Mouse (Mus musculus) heart, embryonic 12.5 days (tissue): ENCODE data around the gene Noc2l. TPM values are rescaled to one million over a fixed set of nuclear protein-coding genes. Genes with fewer than 3 reads are reported as not detected.

Experiments used
- ATAC-seq: fragments of 200-750 bp; cut with Nextera tagmentation; 2 replicates; pipeline ENCODE4 v1.8.0; 2017; ENCODE audit warnings: moderate TSS enrichment, moderate library complexity; ENCODE audit not compliant: insufficient number of reproducible peaks, low FRiP score
- H3K27ac ChIP-seq: fragments of 300-500 bp; sonication (generic); 2 replicates; pipeline ENCODE4 v1.5.1; 2016; ENCODE audit warnings: mild to moderate bottlenecking, moderate library complexity; ENCODE audit not compliant: poor library complexity, severe bottlenecking
- H3K27me3 ChIP-seq: fragments of 300-500 bp; sonication (generic); replicated peaks from 2 replicates; pipeline ENCODE4 v1.6.1; 2016; ENCODE audit warnings: mild to moderate bottlenecking, moderate library complexity
- H3K36me3 ChIP-seq: fragments of 300-500 bp; sonication (generic); 2 replicates; pipeline ENCODE4 v1.6.1; 2016; ENCODE audit warnings: mild to moderate bottlenecking, moderate library complexity
- H3K4me1 ChIP-seq: fragments of 300-500 bp; sonication (generic); replicated peaks from 2 replicates; pipeline ENCODE4 v1.6.1; 2016; ENCODE audit warnings: mild to moderate bottlenecking
- H3K4me2 ChIP-seq: fragments of 300-500 bp; sonication (generic); 2 replicates; pipeline ENCODE4 v1.6.1; 2016; ENCODE audit warnings: mild to moderate bottlenecking, moderate library complexity
- H3K4me3 ChIP-seq: fragments of 300-500 bp; sonication (generic); 2 replicates; pipeline ENCODE4 v1.5.1; 2016; ENCODE audit warnings: mild to moderate bottlenecking
- H3K9ac ChIP-seq: fragments of 300-500 bp; sonication (generic); 2 replicates; pipeline ENCODE4 v1.6.1; 2016; ENCODE audit warnings: mild to moderate bottlenecking, moderate library complexity
- H3K9me3 ChIP-seq: fragments of 300-500 bp; sonication (generic); replicated peaks from 2 replicates; pipeline ENCODE4 v1.6.1; 2016; ENCODE audit warnings: mild to moderate bottlenecking, moderate library complexity
- WGBS: fragments of 180-500 bp; shearing (Covaris S2); methylation state at CpG from one replicate; pipeline ENCODE4 v1.1.7; 2016; 5-methylcytosine and 5-hydroxymethylcytosine counted together
- polyA plus RNA-seq: library from polyadenylated mRNA; unstranded; fragments of >200 nt; fragmentation: Nextera tagmentation; extraction: Ambion mirVana; gene quantifications from 2 replicates; pipeline ENCODE4 v1.2.1, GENCODE M21; 2016

The Noc2l gene
- polyA plus RNA-seq, 1 experiment from 2014 or later: 54.7 TPM

GRCm38 (mm10) chr4:156197829-156198205 lies 38.0 kb upstream of the Noc2l start:
- Histone ChIP-seq H3K9ac (peak overlapping the region; percentile 82), H3K9me3 (no peaks in the 10 kb centered on the region), H3K4me1 (peaks cover 51% of the 10 kb centered on the region), H3K27ac (peak overlapping the region; percentile 93), H3K4me2 (peak overlapping the region; percentile 99), H3K27me3 (no peaks in the 10 kb centered on the region), H3K36me3 (peaks cover 21% of the 10 kb centered on the region), H3K4me3 (peak overlapping the region; percentile 84)
- WGBS: under 1% methylated on average over 26 of the region's 26 CpGs
- peak; percentile 93 for ATAC-seq

DNA sequence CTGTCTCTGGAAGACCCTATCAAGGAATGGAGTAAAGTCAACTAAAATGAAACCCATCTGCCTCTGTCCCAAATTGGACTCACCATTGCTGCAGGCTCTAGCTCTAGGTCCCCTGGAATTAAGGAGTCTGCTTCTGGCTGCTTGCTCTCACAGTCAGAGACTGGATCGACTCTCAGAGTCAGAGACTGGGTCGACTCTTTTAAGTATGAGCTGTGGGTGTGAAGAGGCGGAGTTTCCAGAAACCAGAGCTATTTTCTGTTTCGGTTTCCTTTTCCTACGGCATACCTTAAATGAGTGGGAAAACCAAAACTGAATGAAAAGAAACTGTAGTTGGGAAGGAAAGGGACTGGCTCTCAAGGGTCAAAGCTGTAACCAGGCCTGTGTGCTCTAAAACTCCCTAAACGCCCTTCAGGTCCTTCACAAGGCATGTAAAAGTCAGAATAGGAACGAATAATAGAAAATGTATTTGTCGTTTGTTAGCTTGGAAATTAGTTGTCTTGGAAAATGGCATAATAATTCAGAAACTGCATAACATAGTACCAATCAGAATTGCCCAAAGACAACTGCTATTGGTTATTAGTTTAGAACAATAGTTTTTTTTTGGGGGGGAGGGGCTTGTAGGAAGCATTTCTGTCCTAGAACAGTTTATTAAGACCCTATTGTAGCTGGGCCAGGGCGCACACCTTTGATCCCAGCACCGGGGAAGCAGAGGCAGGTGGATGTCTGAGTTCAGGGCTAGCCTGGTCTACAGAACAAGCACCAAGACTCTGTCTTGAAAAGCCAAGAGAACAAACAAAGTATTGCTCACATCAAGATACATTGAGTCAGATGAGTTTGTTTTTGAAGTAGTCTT lies 35.0 kb upstream of the Noc2l start, which contains the start of gene Isg15:
Isg15 (minus strand) TSS at position 196 of the 853 bp plus-strand sequence.
- H3K9ac ChIP-seq: no peak within 1 kb of the TSS
- H3K9me3 ChIP-seq: no peaks in the 10 kb centered on the region
- H3K27me3 ChIP-seq: peaks cover 4% of the 10 kb centered on the region; the same call in 1 of the 2 replicates
- H3K36me3 ChIP-seq: no peaks in the 10 kb centered on the region
- peak within 1 kb of the TSS; percentile 6; the same call in 1 of the 2 replicates for H3K4me3 ChIP-seq
- 53% methylated on average over 10 of the region's 10 CpGs for WGBS
- H3K4me1 ChIP-seq: peaks cover 31% of the 10 kb centered on the region
- peak within 1 kb of the TSS; percentile 41 for H3K4me2 ChIP-seq
- H3K27ac ChIP-seq: no peak within 1 kb of the TSS
- no peak for ATAC-seq

GRCm38 (mm10) chr4:156202462-156202893 lies 33.3 kb upstream of the Noc2l start:
- WGBS: 8% methylated on average over 12 of the region's 12 CpGs
- peak overlapping the region; percentile 71 for H3K9ac ChIP-seq
- H3K4me2 ChIP-seq: peak overlapping the region; percentile 97
- peaks cover 28% of the 10 kb centered on the region for H3K4me1 ChIP-seq
- peak overlapping the region; percentile 54; the same call in 1 of the 2 replicates for H3K27ac ChIP-seq
- H3K36me3 ChIP-seq: no peaks in the 10 kb centered on the region
- peak overlapping the region; percentile 60 for H3K4me3 ChIP-seq
- no peaks in the 10 kb centered on the region for H3K9me3 ChIP-seq
- H3K27me3 ChIP-seq: peaks cover 4% of the 10 kb centered on the region; the same call in 1 of the 2 replicates
- peak; percentile 59 for ATAC-seq

- Histone ChIP-seq H3K27ac (peak within 1 kb of the TSS; percentile 69), H3K4me1 (peaks cover 28% of the 10 kb centered on the region), H3K36me3 (no peaks in the 10 kb centered on the region), H3K4me3 (peak within 1 kb of the TSS; percentile 60), H3K4me2 (peak within 1 kb of the TSS; percentile 97), H3K27me3 (peaks cover 4% of the 10 kb centered on the region; the same call in 1 of the 2 replicates), H3K9me3 (no peaks in the 10 kb centered on the region), H3K9ac (peak within 1 kb of the TSS; percentile 71)
- ATAC-seq: peak; percentile 87
- 0% methylated on average over 39 of the region's 39 CpGs for WGBS
Measured at GRCm38 (mm10) chr4:156203001-156203412, 32.8 kb upstream of the Noc2l start, which contains the start of gene AW011738. Gene AW011738, plus strand, starts transcription at chr4:156203304.

DNA sequence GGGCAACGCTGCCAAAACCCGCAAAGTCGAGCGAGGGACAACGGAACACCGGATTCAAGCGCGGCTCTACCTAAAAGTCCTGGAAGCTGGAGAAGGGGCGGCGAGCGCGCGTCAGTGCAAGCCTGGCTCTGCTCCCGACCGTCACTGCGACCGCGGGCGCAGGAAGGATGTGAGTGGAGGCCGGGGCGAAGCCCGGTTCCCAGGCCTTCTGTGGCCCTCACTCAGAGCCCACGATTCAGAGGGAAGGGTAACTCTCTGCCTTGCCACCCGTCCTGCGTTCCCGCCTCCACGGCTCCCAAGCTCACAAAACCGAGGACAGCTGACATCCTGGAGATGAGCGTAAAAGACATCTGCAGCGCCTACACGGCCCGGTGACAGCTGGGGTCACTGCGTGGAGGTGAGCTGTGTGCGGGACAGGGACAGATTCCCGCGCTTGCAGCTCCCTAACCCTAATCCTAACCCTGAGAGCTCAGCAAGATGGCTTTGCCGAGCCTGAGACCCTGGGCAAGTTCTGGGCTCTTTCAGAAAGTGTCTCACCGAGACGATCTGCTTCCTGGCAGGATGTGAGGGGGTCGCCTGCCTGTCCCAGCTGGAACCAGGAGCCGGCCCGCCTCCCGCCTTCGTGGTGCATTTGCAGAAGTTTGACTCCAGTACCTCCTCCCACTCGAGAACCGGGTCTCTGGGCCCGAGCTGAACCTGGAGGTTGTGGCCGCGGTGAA lies 32.2 kb upstream of the Noc2l start:
- Histone ChIP-seq H3K36me3 (no peaks in the 10 kb centered on the region), H3K9ac (peak overlapping the region; percentile 71), H3K9me3 (no peaks in the 10 kb centered on the region), H3K27me3 (peaks cover 4% of the 10 kb centered on the region; the same call in 1 of the 2 replicates), H3K4me3 (peak overlapping the region; percentile 60), H3K4me1 (peaks cover 26% of the 10 kb centered on the region), H3K27ac (peak overlapping the region; percentile 69), H3K4me2 (peak overlapping the region; percentile 97)
- ATAC-seq: peak; percentile 47; the same call in 1 of the 2 replicates
- WGBS: under 1% methylated on average over 49 of the region's 49 CpGs

DNA sequence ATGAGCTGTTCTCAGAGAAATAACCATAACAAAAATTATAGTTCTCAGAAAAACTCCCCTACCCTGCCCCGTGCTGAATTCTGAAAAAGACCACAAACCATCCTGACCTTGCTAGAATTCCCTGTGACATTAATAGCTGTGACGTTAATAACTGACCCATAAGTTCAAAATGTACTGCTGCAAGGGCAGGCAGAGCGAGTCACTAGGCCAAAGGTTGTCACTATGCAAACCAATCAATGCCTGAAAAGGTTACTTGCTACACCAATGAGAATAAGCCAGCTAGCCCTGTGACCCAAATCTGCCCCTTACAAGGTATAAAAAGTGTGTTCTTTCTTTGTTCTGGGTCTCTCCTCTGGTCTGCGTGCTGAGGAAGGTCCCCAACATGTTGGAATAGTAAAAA lies 26.9 kb upstream of the Noc2l start:
- H3K27ac ChIP-seq: no peak overlapping the region
- 86% methylated on average over 4 of the region's 4 CpGs for WGBS
- peaks cover 6% of the 10 kb centered on the region; the same call in 1 of the 2 replicates for H3K4me1 ChIP-seq
- no peak overlapping the region for H3K9ac ChIP-seq
- no peak overlapping the region for H3K4me3 ChIP-seq
- H3K36me3 ChIP-seq: no peaks in the 10 kb centered on the region
- H3K4me2 ChIP-seq: no peak overlapping the region
- H3K27me3 ChIP-seq: peaks cover 4% of the 10 kb centered on the region; the same call in 1 of the 2 replicates
- no peaks in the 10 kb centered on the region for H3K9me3 ChIP-seq
- no peak for ATAC-seq

DNA sequence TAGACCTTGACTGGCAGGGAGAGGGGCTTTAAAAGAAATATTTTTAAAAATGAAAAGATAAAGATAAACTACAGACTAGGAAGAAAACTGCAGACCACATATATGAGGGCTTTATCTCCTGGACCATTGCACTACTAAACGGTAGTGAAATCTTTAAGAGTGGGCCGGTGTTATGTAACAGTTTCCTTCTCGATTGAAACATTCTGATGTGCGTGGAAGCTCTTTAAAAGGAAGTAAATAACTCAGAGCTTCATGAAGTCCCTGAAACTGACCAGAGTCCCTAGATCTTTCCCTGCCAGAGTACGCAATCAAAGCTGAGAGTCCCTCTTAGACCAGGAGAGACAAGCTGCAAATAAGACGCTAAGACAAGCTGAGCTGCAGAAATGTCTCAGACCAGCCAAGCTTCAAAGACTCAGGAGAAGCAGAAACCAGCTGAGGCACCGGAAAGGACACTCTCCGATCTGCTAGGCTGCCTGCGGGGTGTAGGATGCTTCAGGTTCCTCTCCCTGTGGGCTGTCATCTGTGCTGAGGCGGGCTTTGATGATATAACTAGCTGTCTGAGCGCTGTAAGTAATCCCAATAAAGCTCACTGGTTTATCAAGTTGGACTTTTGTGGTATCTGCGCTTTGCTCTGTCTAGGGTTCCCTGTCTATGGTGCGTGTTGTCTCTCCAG lies 25.7 kb upstream of the Noc2l start:
- Histone ChIP-seq H3K9ac (no peak overlapping the region), H3K27me3 (no peaks in the 10 kb centered on the region), H3K4me1 (peaks cover 2% of the 10 kb centered on the region), H3K4me3 (no peak overlapping the region), H3K9me3 (no peaks in the 10 kb centered on the region), H3K36me3 (no peaks in the 10 kb centered on the region), H3K4me2 (no peak overlapping the region), H3K27ac (no peak overlapping the region)
- WGBS: 59% methylated on average over 13 of the region's 13 CpGs
- no peak for ATAC-seq

DNA sequence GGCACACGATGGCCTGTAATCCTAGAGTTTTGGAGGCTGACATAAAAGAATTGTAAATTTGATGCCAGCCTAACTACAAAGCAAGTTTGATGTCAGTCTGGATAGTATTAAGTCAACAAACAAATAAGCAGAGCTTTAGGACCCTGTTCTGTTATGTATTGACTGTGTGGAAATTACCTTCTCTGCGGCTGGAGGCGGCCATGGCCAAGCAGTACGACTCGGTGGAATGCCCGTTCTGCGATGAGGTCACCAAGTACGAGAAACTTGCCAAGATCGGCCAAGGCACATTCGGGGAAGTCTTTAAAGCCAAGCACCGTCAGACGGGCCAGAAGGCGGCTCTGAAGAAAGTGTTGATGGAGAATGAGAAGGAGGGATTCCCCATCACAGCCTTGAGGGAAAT lies 22.7 kb upstream of the Noc2l start:
- no peaks in the 10 kb centered on the region for H3K36me3 ChIP-seq
- H3K9ac ChIP-seq: no peak overlapping the region
- ATAC-seq: no peak
- H3K4me2 ChIP-seq: no peak overlapping the region
- WGBS: 88% methylated on average over 13 of the region's 13 CpGs
- no peak overlapping the region for H3K4me3 ChIP-seq
- no peaks in the 10 kb centered on the region for H3K27me3 ChIP-seq
- no peaks in the 10 kb centered on the region for H3K9me3 ChIP-seq
- H3K4me1 ChIP-seq: peaks cover 23% of the 10 kb centered on the region
- no peak overlapping the region for H3K27ac ChIP-seq

- Histone ChIP-seq H3K27ac (peak within 1 kb of the TSS; percentile 59), H3K9me3 (no peaks in the 10 kb centered on the region), H3K9ac (no peak within 1 kb of the TSS), H3K4me1 (peaks cover 23% of the 10 kb centered on the region), H3K4me3 (no peak within 1 kb of the TSS), H3K27me3 (no peaks in the 10 kb centered on the region), H3K4me2 (peak within 1 kb of the TSS; percentile 15; the same call in 1 of the 2 replicates), H3K36me3 (no peaks in the 10 kb centered on the region)
- no peak for ATAC-seq
- 58% methylated on average over 4 of the region's 4 CpGs for WGBS
Measured at GRCm38 (mm10) chr4:156215649-156216048, 20.2 kb upstream of the Noc2l start, which contains the start of gene Perm1. Gene Perm1, plus strand, starts transcription at chr4:156215868.

- H3K27ac ChIP-seq: peak overlapping the region; percentile 22; the same call in 1 of the 2 replicates
- no peak overlapping the region for H3K4me3 ChIP-seq
- no peaks in the 10 kb centered on the region for H3K9me3 ChIP-seq
- peaks cover 23% of the 10 kb centered on the region for H3K4me1 ChIP-seq
- H3K36me3 ChIP-seq: no peaks in the 10 kb centered on the region
- H3K27me3 ChIP-seq: no peaks in the 10 kb centered on the region
- peak overlapping the region; percentile 15; the same call in 1 of the 2 replicates for H3K4me2 ChIP-seq
- WGBS: 78% methylated on average over 2 of the region's 2 CpGs
- ATAC-seq: no peak
- no peak overlapping the region for H3K9ac ChIP-seq
Measured at GRCm38 (mm10) chr4:156216196-156216595, 19.6 kb upstream of the Noc2l start.
